ENCODE assay signal across 11 mouse cellular contexts in genomic region chr2:84183624-84184287, GRCm38 (mm10).
DNase-seq lines count a peak whose midpoint lies in the region; ATAC-seq lines count a peak whose summit lies in the region.
"Had no signal": no experiment of that assay in that cellular context is flagged by ENCODE, and none has a peak within 500 bp of the region (broad histone marks: within the 10 kb centered on the region; RNA-seq: fewer than 3 reads in every experiment).

No protein-coding gene starts in this region.

- H3K4me2 ChIP-seq in heart, embryonic 14.5 days (ENCODE audit: low read length) = peak overlapping the region; percentile 39
- H3K4me2 ChIP-seq in liver, embryonic 13.5 days = peak overlapping the region; percentile 43
- H3K4me2 ChIP-seq: limb, embryonic 12.5 days had no signal

- H3K4me3 ChIP-seq in heart, embryonic 10.5 days = no peak overlapping the region; the same call in 1 of the 2 replicates
- no peak overlapping the region for H3K4me3 ChIP-seq in heart, embryonic 14.5 days (ENCODE audit: control insufficient read depth in 1 of 2, insufficient read depth in 1 of 2, low read depth in 1 of 2, low read length in 2 of 2)
- H3K4me3 ChIP-seq in liver, embryonic 13.5 days (replicated peaks) = no peak overlapping the region
- H3K4me3 ChIP-seq: limb, embryonic 12.5 days had no signal

- peaks cover 16% of the 10 kb centered on the region; the same call in 1 of the 2 replicates for H3K4me1 ChIP-seq in heart, embryonic 10.5 days
- peaks cover 4 to 11% of the 10 kb centered on the region in 2 experiments; a peak in 3 of 4 replicates for H3K4me1 ChIP-seq in heart, embryonic 14.5 days (ENCODE audit: control insufficient read depth in 2 of 2, insufficient read depth in 2 of 2, low read length in 2 of 2)
- peaks cover 5% of the 10 kb centered on the region; the same call in 1 of the 2 replicates for H3K4me1 ChIP-seq in liver, embryonic 13.5 days (replicated peaks)

- H3K27ac ChIP-seq in heart, embryonic 10.5 days = no peak overlapping the region
- H3K27ac ChIP-seq in heart, embryonic 14.5 days (replicated peaks in 1 of 2; ENCODE audit: control insufficient read depth in 1 of 2, insufficient read depth in 1 of 2, low read depth in 2 of 2, low read length in 2 of 2) = peak overlapping the region in 1 of 2 experiments; percentile 80; a peak in 2 of 4 replicates
- 0 out of 2 replicates have a peak overlapping the region, but pooled peaks have one; percentile 4 for H3K27ac ChIP-seq in liver, embryonic 13.5 days
- H3K27ac ChIP-seq: limb, embryonic 12.5 days had no signal

- H3K9ac ChIP-seq in heart, embryonic 14.5 days (ENCODE audit: low read length) = no peak overlapping the region
- no peak overlapping the region for H3K9ac ChIP-seq in liver, embryonic 13.5 days
- H3K9ac ChIP-seq: limb, embryonic 12.5 days had no signal

- no peak for ATAC-seq in heart, embryonic 14.5 days (ENCODE audit: insufficient number of reproducible peaks, insufficient read depth, low FRiP score, low read depth)
- ATAC-seq in liver, embryonic 13.5 days (ENCODE audit: low read depth) = no peak

- no peaks in the 10 kb centered on the region for H3K27me3 ChIP-seq in heart, embryonic 10.5 days (ENCODE audit: insufficient read depth, poor library complexity, severe bottlenecking)
- H3K27me3 ChIP-seq in heart, embryonic 14.5 days (ENCODE audit: control insufficient read depth, insufficient read depth, low read length) = no peaks in the 10 kb centered on the region
- H3K27me3 ChIP-seq in liver, embryonic 13.5 days = no peaks in the 10 kb centered on the region
- H3K27me3 ChIP-seq: limb, embryonic 12.5 days had no signal

- H3K9me3 ChIP-seq in heart, embryonic 10.5 days = no peaks in the 10 kb centered on the region
- no peaks in the 10 kb centered on the region for H3K9me3 ChIP-seq in heart, embryonic 14.5 days (ENCODE audit: control insufficient read depth, low read length)
- H3K9me3 ChIP-seq in liver, embryonic 13.5 days (replicated peaks) = no peaks in the 10 kb centered on the region
- H3K9me3 ChIP-seq: limb, embryonic 12.5 days had no signal

- DNase-seq in heart, adult 18-20 months = peak; percentile 13 to 29
- no peak for DNase-seq in heart, embryonic 10.5 days (ENCODE audit: low spot score)
- DNase-seq in adipocyte (ENCODE audit: low spot score) = peak; percentile 13
- no peak for DNase-seq in liver, embryonic 13.5 days
- DNase-seq in frontal cortex, postnatal 25 days (ENCODE audit: low spot score in 2 of 2) = no peak
- DNase-seq in left cerebral cortex, adult 18-20 months (ENCODE audit: low spot score in 2 of 2) = no peak
- DNase-seq in right cerebral cortex, postnatal 25 days = no peak
- DNase-seq: right cerebral cortex, postnatal 14 days; thymus, postnatal 14 days had no signal

- no peaks in the 10 kb centered on the region for H3K36me3 ChIP-seq in heart, embryonic 10.5 days
- H3K36me3 ChIP-seq in heart, embryonic 14.5 days (ENCODE audit: control insufficient read depth, insufficient read depth, low read length) = no peaks in the 10 kb centered on the region
- no peaks in the 10 kb centered on the region for H3K36me3 ChIP-seq in liver, embryonic 13.5 days
- H3K36me3 ChIP-seq: limb, embryonic 12.5 days had no signal

- 34% methylated on average over 5 of the region's 5 CpGs for WGBS in heart, embryonic 10.5 days
- WGBS in heart, embryonic 14.5 days = 19% methylated on average over 5 of the region's 5 CpGs
- WGBS in liver, embryonic 13.5 days (ENCODE audit: insufficient replicate concordance) = 27% methylated on average over 5 of the region's 5 CpGs

Comparison
In these comparisons a context has a peak if more than half of its experiments do, and no peak if none do; other contexts are left out.
1. DNase-seq: peak in heart, adult 18-20 months (2 of 2) and adipocyte (single experiment); none in heart, embryonic 10.5 days (single experiment), liver, embryonic 13.5 days (single experiment), frontal cortex, postnatal 25 days (0 of 2), left cerebral cortex, adult 18-20 months (0 of 2) and right cerebral cortex, postnatal 25 days (single experiment).